Mouse (Mus musculus) cerebellum, adult 2 months (tissue): ENCODE measurements around the gene Npas3.

Experiments
- CTCF ChIP-seq: fragments of 200-500 bp; IDR thresholded peaks from 2 replicates; pipeline ENCODE4 v1.5.1; 2011; ENCODE audit warnings: low read depth, mild to moderate bottlenecking, control low read depth, low read length, moderate library complexity, borderline replicate concordance; ENCODE audit not compliant: insufficient read depth
- POLR2A ChIP-seq: fragments of 200-500 bp; IDR thresholded peaks from 2 replicates; pipeline ENCODE4 v1.6.1; 2011; ENCODE audit warnings: low read length, control low read depth, borderline replicate concordance; ENCODE audit not compliant: insufficient read depth

- TF ChIP-seq CTCF (no peak), POLR2A (no peak)
These were observed 177.5 kb downstream of the Npas3 start for GRCm38 (mm10) chr12:53426006-53426405.
